Mouse (Mus musculus) intestine, embryonic 16.5 days (tissue): ENCODE data around the gene Acot10. TPM values are rescaled to one million over a fixed set of nuclear protein-coding genes. Genes with fewer than 3 reads are reported as not detected.
"Not testable (repeated sequence)": the region's sequence is repeated elsewhere in the genome, so short reads cannot be mapped to it uniquely, and the experiment has no call there.

Source experiments
- ATAC-seq: fragments of 200-750 bp; cut with Nextera tagmentation; 2 replicates; pipeline ENCODE4 v1.8.0; 2017; ENCODE audit warnings: moderate TSS enrichment, moderate library complexity
- H3K27ac ChIP-seq: fragments of 300-500 bp; sonication (generic); 2 replicates; pipeline ENCODE4 v1.5.1; 2014; ENCODE audit warnings: mild to moderate bottlenecking, low read length
- H3K27me3 ChIP-seq: fragments of 300-500 bp; sonication (generic); replicated peaks from 2 replicates; pipeline ENCODE4 v1.6.1; 2014; ENCODE audit warnings: low read length, control low read depth, mixed read lengths; ENCODE audit not compliant: control insufficient read depth, insufficient read depth
- H3K36me3 ChIP-seq: fragments of 300-500 bp; sonication (generic); 2 replicates; pipeline ENCODE4 v1.6.1; 2014; ENCODE audit warnings: low read length, control low read depth; ENCODE audit not compliant: control insufficient read depth, insufficient read depth
- H3K4me1 ChIP-seq: fragments of 300-500 bp; sonication (generic); 2 replicates; pipeline ENCODE4 v1.6.1; 2014; ENCODE audit warnings: low read length, control low read depth, mixed read lengths; ENCODE audit not compliant: control insufficient read depth, insufficient read depth
- H3K4me2 ChIP-seq: fragments of 300-500 bp; sonication (generic); 2 replicates; pipeline ENCODE4 v1.6.1; 2014; ENCODE audit warnings: low read depth, low read length, control low read depth
- H3K4me3 ChIP-seq: fragments of 300-500 bp; sonication (generic); 2 replicates; pipeline ENCODE4 v1.5.1; 2014; ENCODE audit warnings: mild to moderate bottlenecking, low read length
- H3K9ac ChIP-seq: fragments of 300-500 bp; sonication (generic); 2 replicates; pipeline ENCODE4 v1.6.1; 2014; ENCODE audit warnings: low read depth, low read length
- H3K9me3 ChIP-seq: fragments of 300-500 bp; sonication (generic); 2 replicates; pipeline ENCODE4 v1.6.1; 2016; ENCODE audit warnings: low read length, control low read depth; ENCODE audit not compliant: control insufficient read depth
- WGBS: fragments of 180-500 bp; shearing (Covaris S2); extraction: QIAGEN DNeasy Blood & Tissue Kit; methylation state at CpG from one replicate; pipeline ENCODE4 v1.1.7; 2014; 5-methylcytosine and 5-hydroxymethylcytosine counted together
- polyA plus RNA-seq: library from polyadenylated mRNA; unstranded; fragments of >200 nt; fragmentation: Nextera tagmentation; extraction: Ambion mirVana; gene quantifications from 2 replicates; pipeline ENCODE4 v1.2.1, GENCODE M21; 2015

The Acot10 gene
- not detected in 2 replicates for polyA plus RNA-seq

- ATAC-seq: no peak
Observed at GRCm38 (mm10) chr15:20666650-20667049, at the start of gene Acot10. Acot10 (minus strand) TSS chr15:20666750.

GRCm38 (mm10) chr15:20711859-20712258, 45.3 kb upstream of the Acot10 start:
- 72% methylated on average over 4 of the region's 4 CpGs for WGBS
- Histone ChIP-seq H3K27ac (no peak overlapping the region), H3K4me1 (no peaks in the 10 kb centered on the region), H3K9me3 (no peaks in the 10 kb centered on the region), H3K27me3 (no peaks in the 10 kb centered on the region), H3K36me3 (no peaks in the 10 kb centered on the region), H3K4me3 (no peak overlapping the region), H3K9ac (no peak overlapping the region), H3K4me2 (no peak overlapping the region)
- ATAC-seq: no peak

More at GRCm38 (mm10) chr15:20666650-20667049, at the start of gene Acot10:
- no peak within 1 kb of the TSS for H3K9ac ChIP-seq
- no peaks in the 10 kb centered on the region for H3K4me1 ChIP-seq
- no peaks in the 10 kb centered on the region for H3K9me3 ChIP-seq
- WGBS: 91% methylated on average over 10 of the region's 10 CpGs
- no peak within 1 kb of the TSS for H3K4me3 ChIP-seq
- no peak within 1 kb of the TSS for H3K4me2 ChIP-seq
- H3K27ac ChIP-seq: no peak within 1 kb of the TSS
- no peaks in the 10 kb centered on the region for H3K36me3 ChIP-seq
- H3K27me3 ChIP-seq: no peaks in the 10 kb centered on the region

GRCm38 (mm10) chr15:20696229-20696628, 29.7 kb upstream of the Acot10 start:
- Histone ChIP-seq H3K9me3 (no peaks in the 10 kb centered on the region), H3K4me3 (no peak overlapping the region), H3K27me3 (no peaks in the 10 kb centered on the region), H3K4me1 (no peaks in the 10 kb centered on the region), H3K4me2 (no peak overlapping the region), H3K27ac (no peak overlapping the region), H3K9ac (no peak overlapping the region), H3K36me3 (no peaks in the 10 kb centered on the region)
- no peak for ATAC-seq
- 72% methylated on average over 5 of the region's 5 CpGs for WGBS

DNA sequence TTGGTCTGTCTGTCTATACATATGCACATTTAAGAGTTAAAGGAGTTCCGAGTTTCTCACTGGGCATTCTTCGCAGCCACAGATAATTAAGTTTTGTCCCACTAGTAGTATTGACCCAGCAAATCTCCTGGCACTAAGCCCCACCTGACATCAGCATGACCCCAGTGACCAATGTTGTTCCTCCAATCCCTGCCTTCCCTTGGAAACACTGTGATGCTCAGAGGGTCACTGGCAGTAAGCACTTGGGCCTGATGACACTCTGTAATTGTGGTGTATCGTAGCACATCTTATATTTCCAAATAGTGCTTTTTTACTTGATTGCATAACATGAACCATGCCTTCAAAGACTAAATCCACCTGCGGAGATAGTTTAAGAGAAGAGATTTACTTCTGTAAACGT, 17.6 kb upstream of the Acot10 start:
- H3K4me3 ChIP-seq: no peak overlapping the region
- no peak for ATAC-seq
- no peak overlapping the region for H3K4me2 ChIP-seq
- H3K9ac ChIP-seq: no peak overlapping the region
- 80% methylated on average over 5 of the region's 5 CpGs for WGBS
- no peak overlapping the region for H3K27ac ChIP-seq
- H3K36me3 ChIP-seq: no peaks in the 10 kb centered on the region
- no peaks in the 10 kb centered on the region for H3K4me1 ChIP-seq
- no peaks in the 10 kb centered on the region for H3K9me3 ChIP-seq
- H3K27me3 ChIP-seq: no peaks in the 10 kb centered on the region

GRCm38 (mm10) chr15:20682719-20683118, 16.2 kb upstream of the Acot10 start:
- Histone ChIP-seq H3K27me3 (no peaks in the 10 kb centered on the region), H3K4me1 (no peaks in the 10 kb centered on the region), H3K9me3 (no peaks in the 10 kb centered on the region), H3K4me3 (no peak overlapping the region), H3K4me2 (no peak overlapping the region), H3K9ac (no peak overlapping the region), H3K36me3 (no peaks in the 10 kb centered on the region), H3K27ac (no peak overlapping the region)
- 77% methylated on average over 2 of the region's 2 CpGs for WGBS
- ATAC-seq: no peak

- H3K9me3 ChIP-seq, H3K27ac ChIP-seq, H3K4me2 ChIP-seq, H3K27me3 ChIP-seq, H3K4me3 ChIP-seq, H3K36me3 ChIP-seq, H3K4me1 ChIP-seq, H3K9ac ChIP-seq, ATAC-seq: not testable (repeated sequence)
- WGBS: 62% methylated on average over 2 of the region's 2 CpGs
Observed at GRCm38 (mm10) chr15:20669507-20669906, 3.0 kb upstream of the Acot10 start.

DNA sequence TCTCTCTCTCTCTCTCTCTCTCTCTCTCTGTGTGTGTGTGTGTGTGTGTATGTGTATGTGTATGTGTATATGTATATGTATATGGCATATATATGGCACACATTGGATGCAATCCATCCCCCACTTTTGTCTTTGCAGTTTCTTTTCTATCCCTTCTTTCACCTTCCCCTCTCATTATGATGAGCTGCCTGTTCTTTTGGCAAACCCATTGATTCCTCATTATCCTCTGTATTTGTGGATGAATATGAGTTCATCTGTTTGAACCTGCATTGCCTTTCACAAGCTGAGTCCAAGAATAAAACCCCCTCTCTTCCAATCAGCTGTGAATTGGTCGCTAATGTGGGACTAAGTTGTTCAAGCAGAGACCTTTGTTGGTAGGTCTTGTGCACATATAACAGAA, 1.4 kb upstream of the Acot10 start:
- no peaks in the 10 kb centered on the region for H3K9me3 ChIP-seq
- H3K27ac ChIP-seq: no peak overlapping the region
- no peak overlapping the region for H3K4me3 ChIP-seq
- no peak overlapping the region for H3K4me2 ChIP-seq
- no peaks in the 10 kb centered on the region for H3K36me3 ChIP-seq
- ATAC-seq: no peak
- no peaks in the 10 kb centered on the region for H3K27me3 ChIP-seq
- H3K4me1 ChIP-seq: no peaks in the 10 kb centered on the region
- WGBS: 77% methylated on average over 1 of the region's 1 CpGs
- H3K9ac ChIP-seq: no peak overlapping the region

- H3K4me3 ChIP-seq: no peak overlapping the region
- H3K27ac ChIP-seq: no peak overlapping the region
- H3K36me3 ChIP-seq: no peaks in the 10 kb centered on the region
- no peak overlapping the region for H3K9ac ChIP-seq
- no peaks in the 10 kb centered on the region for H3K4me1 ChIP-seq
- no peaks in the 10 kb centered on the region for H3K9me3 ChIP-seq
- no peaks in the 10 kb centered on the region for H3K27me3 ChIP-seq
- ATAC-seq: no peak
- no peak overlapping the region for H3K4me2 ChIP-seq
Observed at GRCm38 (mm10) chr15:20667350-20667749, 800 bp upstream of the Acot10 start.

DNA sequence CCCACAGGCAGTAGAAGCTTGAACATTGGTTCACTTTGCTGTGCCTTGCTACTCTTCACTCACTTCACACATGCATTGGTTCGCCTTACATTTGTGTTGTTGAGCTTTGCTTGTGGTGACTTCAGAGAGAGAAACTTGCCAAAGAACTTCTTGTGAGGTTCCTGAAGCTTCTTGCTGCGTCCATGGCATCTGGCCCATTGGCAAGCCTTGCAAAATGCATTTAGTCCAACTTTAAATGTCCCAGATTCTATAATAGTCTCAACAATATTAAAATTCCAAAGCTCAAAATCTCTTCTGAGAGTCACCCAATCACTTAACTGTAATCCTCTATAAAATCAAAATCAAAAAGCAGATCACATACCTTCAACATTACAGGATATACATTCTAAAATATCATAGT, 6.3 kb downstream of the Acot10 start:
- Histone ChIP-seq H3K36me3 (no peaks in the 10 kb centered on the region), H3K9ac (no peak overlapping the region), H3K27ac (no peak overlapping the region), H3K9me3 (no peaks in the 10 kb centered on the region), H3K27me3 (no peaks in the 10 kb centered on the region), H3K4me1 (no peaks in the 10 kb centered on the region), H3K4me3 (no peak overlapping the region), H3K4me2 (no peak overlapping the region)
- 74% methylated on average over 2 of the region's 2 CpGs for WGBS
- ATAC-seq: no peak

DNA sequence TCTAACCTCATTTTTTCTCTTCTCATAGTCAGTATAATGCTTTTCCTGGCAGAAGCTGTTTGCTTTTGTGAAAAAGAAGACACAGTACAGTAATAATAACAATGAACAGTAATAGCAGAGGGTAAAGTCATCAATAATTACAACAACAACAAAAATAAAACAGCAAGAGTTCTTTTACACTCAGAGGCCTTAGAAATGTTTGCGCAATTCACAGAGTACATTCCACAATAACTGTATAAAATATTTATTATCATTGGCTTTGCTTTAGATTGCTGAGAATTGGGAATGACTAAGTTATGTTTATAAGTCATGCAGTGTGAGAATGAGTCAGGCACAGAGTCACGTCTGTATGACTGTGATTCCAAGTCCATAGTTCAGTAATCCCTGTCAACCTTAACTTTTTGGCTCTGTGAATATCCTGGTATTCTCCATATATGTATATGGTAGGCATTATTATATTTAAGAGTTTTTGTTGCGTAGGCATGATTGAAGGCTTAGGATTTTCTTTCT, 23.6 kb downstream of the Acot10 start:
- WGBS: 72% methylated on average over 3 of the region's 3 CpGs
- no peak for ATAC-seq
- Histone ChIP-seq H3K9ac (no peak overlapping the region), H3K4me1 (no peaks in the 10 kb centered on the region), H3K27me3 (no peaks in the 10 kb centered on the region), H3K4me3 (no peak overlapping the region), H3K9me3 (no peaks in the 10 kb centered on the region), H3K27ac (no peak overlapping the region), H3K4me2 (no peak overlapping the region), H3K36me3 (no peaks in the 10 kb centered on the region)
